Mouse (Mus musculus): Measurements from ENCODE around the gene Lztfl1. TPM values are rescaled to one million over a fixed set of nuclear protein-coding genes. Genes with fewer than 3 reads are reported as not detected.
"Not testable (repeated sequence)": the region's sequence is repeated elsewhere in the genome, so short reads cannot be mapped to it uniquely, and the experiment has no call there.

Lztfl1 gene
- 10 to 100 TPM; 49.2 to 52.2 TPM for total RNA-seq (2021)
- long read RNA-seq, experiment 1, full-length matches to known transcripts, result 23 of 36 reads
- long read RNA-seq, experiment 1, partial matches to known transcripts, result 3 of 36 reads
- long read RNA-seq, experiment 1, other reads (novel, unspliced or antisense), result 10 of 36 reads
- long read RNA-seq, experiment 2, full-length matches to known transcripts, result 4 of 6 reads
- long read RNA-seq, experiment 2, partial matches to known transcripts, result 1 of 6 reads
- long read RNA-seq, experiment 2, other reads (novel, unspliced or antisense), result 1 of 6 reads

DNA sequence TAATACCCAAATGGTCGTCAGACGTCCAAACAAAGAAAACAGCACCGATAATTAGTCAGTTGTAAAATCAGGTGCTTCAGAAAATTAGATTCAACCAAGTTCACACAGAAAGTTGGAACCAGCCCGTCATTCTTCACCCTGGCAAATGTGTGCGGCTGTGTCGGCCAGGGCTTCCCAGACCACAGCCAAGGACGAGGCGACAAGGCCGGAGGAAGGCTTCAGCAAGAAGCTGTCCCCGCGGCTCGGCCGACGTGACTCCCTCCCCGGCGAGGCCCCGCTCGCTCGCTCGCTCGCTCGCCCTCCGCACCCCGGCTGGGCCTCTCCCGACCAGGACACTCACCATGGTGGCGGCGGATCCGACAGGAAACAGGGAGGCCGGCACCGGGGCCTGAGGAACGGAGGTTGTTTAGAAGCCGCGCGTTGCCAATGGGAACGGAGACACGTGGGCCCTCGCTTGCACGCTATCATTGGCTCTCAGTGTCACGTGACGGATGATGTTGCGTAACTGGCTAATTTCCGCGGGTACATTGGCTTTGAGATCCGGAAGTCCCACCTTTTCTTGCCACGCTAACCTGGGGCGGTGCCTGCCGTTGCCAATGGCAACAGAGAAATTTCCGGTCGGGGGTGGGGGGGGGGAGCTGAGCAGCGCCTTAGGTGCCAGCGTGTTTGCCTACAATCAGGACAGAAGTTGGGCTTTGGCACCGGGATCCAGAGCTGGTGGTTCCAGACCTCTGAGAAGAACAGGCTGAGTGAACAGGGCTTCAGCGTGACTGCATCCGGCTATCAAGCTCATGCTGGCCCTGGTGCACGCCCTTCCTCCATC lies at the start of gene Lztfl1:
Gene Lztfl1, minus strand, starts transcription at position 512 of the 823 bp plus-strand sequence.
- DNase-seq, result peak; percentile 97

DNA sequence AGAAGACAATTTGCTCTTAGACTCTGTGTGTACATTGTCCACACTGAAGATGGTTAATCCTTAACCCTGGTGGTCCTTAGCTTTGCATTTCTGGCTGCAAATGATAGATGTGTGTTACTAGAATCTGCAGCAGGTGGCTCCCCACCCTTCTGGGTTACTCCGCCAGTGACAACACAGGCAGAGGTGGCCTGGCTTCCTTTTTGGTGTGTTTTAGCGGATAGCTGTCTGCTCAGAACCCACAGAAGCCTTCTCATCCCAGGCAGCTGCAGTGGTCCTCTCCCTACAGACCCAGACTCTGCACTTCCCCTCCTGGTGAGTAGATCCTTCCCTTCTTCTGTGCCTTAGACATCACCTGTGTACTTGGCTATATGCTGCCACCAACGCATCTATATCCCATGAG lies 49.5 kb upstream of the Lztfl1 start:
- no peak for DNase-seq

DNA sequence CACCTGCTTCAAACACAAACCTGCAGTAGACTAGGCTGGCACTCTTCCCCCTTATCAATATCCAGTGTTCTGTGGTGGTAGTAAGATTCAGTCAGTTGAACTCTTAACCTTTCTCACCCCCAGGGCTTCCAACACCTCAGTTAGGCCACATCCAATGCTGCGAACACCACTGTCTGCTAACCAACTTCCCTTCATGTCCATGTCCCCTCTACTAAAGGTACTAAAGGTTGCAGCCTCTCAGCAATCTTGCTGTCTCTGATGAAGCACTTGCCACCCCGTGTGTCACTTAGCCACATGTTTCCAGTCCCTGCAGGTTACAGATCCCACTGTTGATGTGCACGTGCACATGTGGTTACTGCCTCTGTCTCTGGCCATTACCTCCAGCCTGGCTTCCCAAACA lies 46.3 kb upstream of the Lztfl1 start:
- no peak for DNase-seq

DNA sequence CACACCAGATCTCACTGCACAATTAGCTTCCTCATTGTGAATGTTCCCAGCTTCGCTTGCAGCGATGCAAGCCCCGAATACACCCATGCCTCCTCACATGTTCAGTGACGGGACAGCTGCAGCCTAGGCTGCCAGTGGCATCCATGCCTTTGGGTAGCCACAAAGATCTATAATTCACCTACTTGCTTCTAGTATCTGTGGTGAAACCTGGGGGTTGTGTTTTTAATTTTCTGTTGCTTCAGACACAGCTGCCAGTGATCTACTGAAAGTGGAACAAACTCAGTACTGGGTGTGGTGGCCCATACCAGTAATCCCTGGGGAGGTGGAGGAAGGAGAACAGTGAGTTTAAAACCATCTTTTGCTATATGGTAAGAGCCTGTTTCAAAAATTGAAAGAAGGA lies 45.4 kb upstream of the Lztfl1 start:
- DNase-seq, result no peak

DNA sequence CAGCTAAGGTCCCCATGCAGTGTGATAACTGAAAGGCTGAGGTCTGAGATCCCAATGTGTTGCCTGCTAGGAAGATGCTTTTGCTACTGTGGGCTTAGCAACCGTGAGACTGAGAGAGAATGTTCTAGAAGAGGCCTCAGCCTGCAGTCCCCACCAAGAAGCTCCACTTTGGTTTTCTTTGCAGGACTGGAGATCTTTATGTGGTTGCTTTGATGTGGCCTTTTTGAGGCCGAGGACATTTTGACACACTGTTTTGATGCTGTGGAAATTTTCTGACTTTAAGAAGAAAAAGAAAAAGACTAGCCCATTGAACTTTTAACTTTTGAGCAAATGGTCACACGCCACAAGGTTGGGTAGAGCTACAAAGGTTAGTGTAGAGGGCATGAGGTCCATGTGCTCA lies 43.3 kb upstream of the Lztfl1 start:
- no peak for DNase-seq

DNA sequence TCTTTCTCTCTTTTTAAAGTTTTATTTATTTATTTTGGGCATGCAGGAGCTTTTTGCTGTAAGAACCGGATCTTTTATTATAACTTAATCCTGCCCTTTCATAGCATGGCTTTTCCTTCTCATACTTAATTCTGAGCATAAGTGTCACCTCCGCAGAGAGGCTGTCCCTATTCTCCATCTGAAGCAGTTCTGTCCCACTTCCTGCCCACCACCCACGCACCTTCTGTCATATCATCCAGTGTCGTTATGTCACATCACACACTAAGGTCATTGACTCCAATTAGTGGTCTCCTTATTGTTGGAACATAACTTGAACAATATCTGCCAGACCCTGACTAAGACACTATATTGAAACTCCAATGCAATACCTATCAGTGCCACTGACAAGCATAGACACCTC lies 41.1 kb upstream of the Lztfl1 start:
- no peak for DNase-seq

DNA sequence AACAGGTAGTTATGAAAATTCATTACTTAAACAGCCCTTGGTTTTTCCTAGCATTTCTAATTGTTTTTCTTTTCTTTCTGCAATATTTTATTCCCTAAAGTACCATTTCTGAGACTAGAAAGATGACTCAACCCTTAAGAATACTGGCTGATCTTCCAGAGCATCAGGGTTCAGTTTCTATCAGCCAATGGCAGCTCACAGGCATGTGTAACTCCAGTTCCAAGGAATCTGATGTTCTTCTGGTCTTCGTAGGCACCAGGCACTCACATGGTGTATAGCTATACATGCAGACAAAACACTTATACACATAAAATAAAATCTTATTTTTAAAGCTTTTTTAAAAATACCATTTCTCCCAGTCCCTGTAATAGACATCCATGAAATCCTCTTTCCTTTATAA lies 40.7 kb upstream of the Lztfl1 start:
- DNase-seq, result no peak

DNA sequence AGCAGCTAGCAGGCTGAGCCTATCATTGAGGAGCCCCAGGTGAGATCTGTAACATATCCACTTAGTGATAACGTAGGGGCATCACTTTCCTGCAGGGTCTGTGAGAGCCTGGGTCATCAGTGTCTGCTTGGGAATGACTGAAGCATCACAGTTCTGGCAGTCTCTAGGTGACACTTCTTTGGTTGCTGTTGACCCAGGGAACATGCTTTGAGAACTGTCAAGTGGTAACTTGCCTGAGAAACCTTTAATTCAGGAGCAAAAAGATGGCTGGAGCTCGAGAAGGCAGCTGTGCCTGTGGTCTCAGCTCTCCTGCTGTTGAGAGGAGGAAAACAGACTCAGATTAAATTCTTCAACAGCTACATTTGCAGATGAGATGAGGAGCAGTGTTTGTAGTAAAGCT lies 39.8 kb upstream of the Lztfl1 start:
- no peak for DNase-seq

DNA sequence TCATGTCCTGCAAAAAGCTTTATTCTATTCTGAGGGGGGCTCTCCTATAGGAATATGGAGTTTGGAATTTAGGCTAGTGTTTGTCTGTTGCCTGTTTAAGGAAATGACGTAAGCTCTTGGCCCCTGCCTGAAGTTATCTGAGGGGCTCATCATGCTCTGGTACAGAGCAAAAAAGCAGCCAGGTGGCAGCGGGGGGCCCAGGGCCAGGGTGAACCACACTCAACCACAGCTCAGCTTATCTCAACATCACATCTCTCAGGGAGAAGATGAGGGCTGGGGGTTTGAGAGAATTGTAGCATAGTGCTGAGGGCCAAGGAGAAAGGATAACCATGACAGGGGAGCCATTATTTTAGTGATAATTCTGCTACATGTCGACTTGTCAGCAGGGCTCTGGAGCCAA lies 39.3 kb upstream of the Lztfl1 start:
- no peak for DNase-seq

DNA sequence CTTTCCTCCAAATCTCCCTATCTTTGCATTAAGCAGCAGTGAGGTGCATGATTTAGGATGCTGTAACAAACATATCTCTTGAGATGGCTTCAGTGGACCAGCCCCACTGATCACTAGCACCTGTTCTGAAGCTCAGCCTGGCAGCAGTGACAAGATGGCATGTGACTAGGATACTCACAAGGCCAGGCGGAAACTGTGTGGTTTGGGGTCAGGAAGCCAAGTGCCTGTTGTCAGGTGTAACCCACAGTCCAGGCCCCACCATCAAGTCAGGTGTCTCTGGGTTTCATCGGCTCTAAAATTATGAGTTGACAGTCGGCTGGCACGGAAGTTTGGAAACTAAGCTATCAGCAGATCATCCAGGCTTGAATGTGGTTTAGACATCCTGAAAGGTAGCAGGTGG lies 36.8 kb upstream of the Lztfl1 start:
- DNase-seq, result no peak

DNA sequence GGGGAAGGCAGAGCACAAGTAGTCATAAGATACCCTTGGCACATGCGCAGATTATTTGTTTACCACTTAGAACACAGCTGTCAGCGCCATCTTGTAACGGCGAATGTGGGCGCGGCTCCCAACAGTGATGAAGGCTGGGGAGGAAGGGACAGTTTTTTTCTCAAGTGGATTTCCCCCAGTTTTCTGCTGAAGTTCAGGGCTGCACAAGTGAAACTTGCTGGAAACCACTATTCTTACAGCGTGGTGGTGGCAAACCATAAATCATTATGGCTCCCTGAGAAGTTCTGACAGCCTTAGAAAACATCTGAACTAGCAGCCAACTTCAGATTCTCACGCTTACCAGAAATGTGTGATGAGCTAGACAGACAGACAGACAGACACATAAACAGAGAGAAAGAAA lies 32.2 kb upstream of the Lztfl1 start:
- not testable (repeated sequence) for DNase-seq

DNA sequence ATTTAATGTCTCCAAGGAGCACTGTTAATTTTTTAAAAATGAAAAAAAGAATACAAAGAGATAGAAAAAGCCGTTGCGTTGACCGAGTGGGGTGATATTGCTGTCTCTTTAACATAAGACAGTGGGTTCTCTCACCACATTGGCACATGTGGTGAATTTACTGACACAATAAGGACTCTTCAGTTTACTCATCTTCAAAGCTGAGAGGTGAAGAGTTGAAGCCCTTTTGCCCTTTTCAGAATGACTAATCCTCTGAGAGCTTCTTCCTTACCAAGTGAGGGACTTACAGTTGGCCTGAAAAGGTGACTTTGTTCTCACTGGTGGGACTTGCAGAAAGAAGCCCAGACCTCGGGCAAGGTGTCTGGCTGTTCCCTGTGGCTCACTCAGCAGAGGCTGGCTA lies 23.3 kb upstream of the Lztfl1 start:
- DNase-seq, result no peak

DNA sequence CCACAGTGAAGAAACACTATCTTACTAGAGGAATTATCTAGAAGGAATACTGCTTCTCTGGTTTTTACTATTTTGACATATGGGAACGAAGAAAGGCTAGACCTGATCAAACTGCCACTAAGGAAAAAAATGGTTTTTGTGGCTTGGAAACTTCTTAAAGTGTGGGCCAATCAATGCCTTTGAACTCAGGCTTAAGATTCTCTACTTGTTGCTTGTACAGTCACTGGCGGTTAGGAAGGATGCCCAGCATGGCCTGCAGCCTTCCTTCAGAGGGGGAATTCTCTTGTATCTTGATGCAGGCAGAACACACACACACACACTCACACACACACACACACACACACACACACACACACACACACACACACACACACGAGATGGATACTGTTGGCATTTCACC lies 16.6 kb upstream of the Lztfl1 start:
- no peak for DNase-seq

DNA sequence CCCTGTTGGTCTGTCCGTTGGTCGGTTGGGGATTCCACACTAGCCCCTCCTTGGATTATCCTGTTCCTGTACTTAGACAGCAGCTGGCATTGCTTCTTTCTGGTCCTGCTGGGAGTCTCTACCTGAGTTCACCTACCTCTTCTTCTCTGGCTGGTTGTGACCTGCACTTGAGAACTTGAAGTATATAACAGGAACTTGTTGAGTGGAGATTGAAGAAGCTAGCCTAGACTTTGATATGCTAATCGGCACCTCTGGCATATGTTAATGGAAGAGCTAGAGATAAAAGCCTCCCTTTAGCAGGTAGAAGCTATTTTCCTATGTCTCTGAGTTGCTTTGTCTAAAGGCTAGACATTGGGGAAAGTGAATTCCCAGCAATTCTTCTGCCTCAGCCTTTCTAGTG lies 13.8 kb upstream of the Lztfl1 start:
- DNase-seq, result no peak

DNA sequence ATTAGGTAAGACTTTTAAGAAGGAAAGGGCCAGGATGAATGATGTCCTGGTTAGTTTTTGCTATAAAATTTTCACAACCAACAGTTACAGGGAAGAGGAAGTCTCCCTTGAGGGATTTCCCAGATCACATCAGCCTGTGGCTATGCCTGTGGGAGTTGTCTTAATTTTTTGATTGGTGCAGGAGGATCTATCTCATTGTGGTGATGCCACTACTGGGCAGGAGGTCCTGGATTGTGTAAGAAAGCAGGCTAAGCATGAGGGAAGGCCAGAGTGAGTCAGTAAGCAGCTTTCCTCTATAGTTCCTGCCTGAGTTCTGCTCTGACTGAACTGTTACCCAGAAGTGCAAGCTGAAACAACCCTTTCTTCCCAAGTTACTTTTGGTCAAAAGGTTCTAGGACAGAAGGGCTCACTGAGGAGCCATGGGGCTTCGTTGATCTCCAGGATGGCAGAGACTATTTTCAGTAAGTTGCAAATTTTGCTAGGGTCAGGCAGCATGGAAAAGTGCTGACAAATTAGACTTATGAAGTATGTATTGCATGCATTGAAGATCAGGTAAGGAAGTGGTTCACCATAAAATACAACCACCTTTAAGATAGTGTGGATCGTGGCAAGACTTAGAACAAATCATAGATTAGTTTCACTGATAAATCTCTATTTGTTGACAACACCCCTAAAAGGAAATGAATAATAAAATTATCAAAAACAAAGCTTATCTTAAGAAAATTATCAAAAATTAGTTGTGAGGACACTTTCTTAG lies 5.4 kb upstream of the Lztfl1 start:
- no peak for DNase-seq

DNA sequence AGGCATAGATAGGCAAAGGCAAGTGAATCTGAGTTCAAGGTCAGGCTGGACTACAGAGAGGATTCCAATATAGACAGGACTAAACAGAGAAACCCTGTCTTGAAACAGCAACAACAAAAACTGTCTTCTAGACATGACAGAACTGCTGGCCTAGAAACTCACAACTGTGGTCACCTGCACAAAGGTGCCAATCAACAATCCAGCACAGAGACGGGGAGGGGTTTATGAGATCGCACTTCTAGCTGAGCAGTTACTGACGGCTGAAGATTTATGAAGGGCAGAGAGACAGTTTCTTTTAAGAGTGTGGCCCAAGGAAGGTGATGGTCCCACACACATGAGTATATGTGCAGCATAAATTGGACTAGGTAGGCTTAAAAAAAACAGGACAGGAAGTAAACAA lies 1.2 kb downstream of the Lztfl1 start:
- no peak for DNase-seq

DNA sequence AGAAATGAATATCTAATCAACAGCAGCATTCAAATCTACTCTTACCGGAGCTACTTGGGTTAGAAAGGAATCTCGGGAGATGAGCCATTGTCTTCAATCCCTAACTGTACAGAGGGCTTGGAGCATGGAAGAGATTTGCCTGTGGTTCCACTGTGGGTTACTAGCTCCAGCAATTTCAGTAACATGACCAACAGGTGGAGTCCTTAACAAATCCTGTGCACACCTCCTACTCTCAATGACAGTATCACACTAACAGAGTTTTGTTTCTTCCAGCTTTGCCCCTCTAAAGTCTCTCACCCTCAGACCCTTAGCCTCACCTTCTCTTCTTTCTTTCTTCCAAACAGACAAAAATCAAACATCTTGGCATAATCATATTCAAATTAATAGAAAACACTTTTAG lies 4.4 kb downstream of the Lztfl1 start:
- DNase-seq, result no peak

DNA sequence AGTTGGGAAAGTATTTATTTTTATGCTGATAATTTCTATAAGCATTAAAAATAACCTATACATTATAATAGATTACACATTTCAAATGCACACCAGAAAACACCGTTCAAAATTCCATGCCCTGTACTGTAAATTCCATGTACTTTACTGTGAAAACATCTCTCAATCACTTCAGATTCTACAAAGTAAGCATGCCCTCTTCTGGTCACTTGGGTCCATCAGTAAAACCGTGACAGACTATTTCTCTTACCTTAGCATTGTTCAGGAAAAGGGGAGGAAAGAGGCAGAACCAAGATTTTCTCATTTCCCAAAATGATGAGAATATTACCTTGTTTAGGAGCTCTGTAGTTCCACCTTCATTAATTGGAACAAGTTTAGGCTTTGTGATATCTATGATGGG lies 8.3 kb downstream of the Lztfl1 start:
- no peak for DNase-seq

DNA sequence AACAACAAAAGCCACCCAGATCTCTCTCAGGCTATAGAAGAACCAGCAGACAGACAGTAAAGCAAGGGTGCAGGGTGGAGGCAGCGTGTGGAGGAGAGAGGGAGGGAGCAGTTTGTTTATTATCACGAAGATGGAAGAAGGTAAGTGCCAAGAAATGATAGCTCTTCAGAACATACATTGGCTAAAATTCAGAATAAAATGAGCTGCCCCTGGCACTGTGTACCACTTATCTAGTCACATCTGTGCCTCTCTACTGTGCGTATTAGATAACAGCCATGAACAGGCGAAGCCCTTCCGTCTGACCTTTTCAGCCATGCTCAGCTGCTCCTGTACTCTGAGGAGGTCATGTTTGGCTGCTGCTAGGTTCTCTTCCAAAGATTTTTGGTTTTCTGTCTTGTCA lies 15.7 kb downstream of the Lztfl1 start:
- no peak for DNase-seq

DNA sequence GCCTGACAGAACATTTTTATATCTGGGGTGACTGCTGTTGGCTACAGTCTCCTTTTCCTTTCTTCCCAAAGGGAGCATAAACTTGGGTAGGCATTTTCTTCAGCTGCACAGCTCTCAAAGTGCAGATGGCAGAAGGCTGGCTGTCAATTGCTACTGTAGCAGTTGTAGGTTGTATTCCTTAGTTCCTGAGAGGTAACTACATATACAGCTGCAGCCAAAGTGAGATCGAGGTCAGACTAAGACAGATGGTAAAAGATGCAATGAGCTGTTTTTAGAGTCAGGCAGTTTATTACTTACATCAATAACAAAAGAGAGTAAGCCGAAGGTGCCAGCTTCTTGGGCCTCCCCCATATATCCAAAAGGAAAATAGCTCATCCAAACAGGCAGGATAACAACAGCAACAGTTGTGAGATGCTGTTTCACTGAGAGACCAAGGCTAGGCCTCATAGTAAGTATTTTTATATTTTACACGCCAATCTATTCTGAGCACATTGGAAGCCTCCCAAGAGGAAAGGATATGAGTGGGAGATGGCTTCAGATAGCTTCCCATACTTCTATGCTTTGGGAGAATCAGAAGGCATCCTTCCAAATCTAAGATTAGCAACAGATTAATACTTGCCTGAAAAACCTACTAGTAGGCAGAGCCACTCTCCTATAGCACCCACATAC lies 21.7 kb downstream of the Lztfl1 start:
- DNase-seq, result no peak

DNA sequence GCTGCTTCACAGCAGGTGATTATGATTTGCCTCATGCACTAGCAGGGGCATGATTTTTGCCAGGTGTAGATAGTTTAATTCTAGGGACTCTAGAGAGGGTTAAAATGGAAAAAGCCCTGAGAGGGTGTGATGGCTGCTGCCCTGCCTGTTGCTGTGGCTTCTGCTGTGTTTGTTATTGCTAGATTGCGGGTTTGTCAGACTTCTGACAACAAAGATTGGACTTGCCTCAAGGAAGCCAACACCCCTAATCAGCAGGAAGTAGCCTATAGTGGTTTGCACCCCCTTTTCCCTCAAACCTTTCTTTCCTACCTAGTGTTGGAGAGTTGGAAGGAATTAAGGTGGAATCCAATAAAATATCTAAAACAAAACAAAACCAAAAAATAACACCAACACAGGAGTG lies 29.3 kb downstream of the Lztfl1 start:
- DNase-seq, result no peak

DNA sequence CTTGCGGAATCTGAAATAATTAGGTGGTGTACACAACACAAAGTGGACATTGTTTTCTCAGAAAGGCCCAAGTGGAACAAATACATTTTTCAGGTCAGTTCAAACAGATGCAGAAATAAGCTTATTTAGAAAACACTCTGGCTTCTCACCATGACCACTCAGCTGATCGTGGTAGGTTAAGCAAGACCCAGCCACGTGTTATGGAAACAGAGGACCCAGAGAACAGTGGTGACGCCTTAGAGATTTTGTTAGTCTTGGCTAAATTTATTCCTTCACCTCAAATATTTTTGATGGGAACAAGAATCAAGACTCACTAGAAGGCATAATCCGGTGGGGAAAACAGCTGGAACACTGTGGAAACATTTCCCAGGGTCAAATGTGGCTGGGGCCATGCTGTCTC lies 31.3 kb downstream of the Lztfl1 start:
- no peak for DNase-seq

DNA sequence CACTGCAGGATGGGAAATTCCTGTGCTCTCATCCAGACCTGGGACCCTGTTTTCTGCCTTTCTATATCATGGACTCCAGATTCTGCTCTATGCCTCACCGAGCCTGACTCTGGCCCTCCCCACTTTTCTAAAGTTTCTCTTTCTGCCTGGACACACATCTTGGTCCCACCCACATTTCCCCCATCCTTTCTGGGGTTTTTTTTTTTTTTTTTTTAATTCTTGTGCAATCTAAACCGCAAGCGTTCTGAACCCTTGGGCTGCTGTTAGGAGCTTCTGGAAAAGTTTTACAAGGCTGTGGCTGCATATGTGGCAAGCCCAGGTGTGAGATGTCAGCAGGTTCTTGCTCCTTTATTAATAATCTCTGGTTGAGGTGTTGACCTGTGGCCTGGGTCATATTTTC lies 33.8 kb downstream of the Lztfl1 start:
- no peak for DNase-seq
